Mouse (Mus musculus): ENCODE data around the gene Vsig2. TPM values are rescaled to one million over a fixed set of nuclear protein-coding genes. Genes with fewer than 3 reads are reported as not detected.

Vsig2 gene
- polyA plus RNA-seq, 1 experiment from 2014 or later: 1.0 TPM

DNA sequence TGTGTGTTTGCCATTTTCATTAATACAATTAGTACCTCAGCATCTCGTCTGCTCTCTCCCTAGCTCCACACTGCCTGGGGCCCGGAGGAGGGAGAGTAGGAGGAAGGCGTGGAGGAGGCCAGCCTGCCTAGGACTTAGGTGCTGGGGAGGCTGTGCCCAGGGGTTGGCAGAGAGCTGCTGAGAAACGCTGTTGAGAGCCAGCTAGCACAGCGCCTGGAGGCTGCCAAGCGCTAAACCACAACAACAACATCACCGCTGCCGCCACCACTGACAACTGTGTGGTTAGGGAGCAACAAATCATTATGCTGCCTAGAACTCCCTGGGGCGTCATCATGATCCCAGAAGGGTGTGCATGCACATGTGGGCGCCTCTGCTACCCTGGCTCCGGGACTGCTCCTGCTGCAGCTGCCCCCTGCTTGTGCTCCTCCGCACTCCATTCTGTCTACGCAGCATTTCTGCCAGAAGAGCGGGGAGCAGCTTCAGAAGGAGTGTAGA is 37.4 kb downstream of the Vsig2 start:
- 0 out of 2 replicates have a peak overlapping the region, but pooled peaks have one; percentile 4 for H3K4me3 ChIP-seq
- WGBS: 33% methylated on average over 14 of the region's 14 CpGs
- H3K27me3 ChIP-seq: no peaks in the 10 kb centered on the region
- H3K36me3 ChIP-seq: no peaks in the 10 kb centered on the region
- peak overlapping the region; percentile 37 for H3K4me2 ChIP-seq (replicated peaks)
- H3K27ac ChIP-seq: peak overlapping the region; percentile 48
- ATAC-seq (ENCODE audit: low FRiP score): peak; percentile 83
- peaks cover 8% of the 10 kb centered on the region for H3K4me1 ChIP-seq
- H3K9ac ChIP-seq: peak overlapping the region; percentile 18; the same call in 1 of the 2 replicates
- H3K9me3 ChIP-seq (replicated peaks): no peaks in the 10 kb centered on the region

DNA sequence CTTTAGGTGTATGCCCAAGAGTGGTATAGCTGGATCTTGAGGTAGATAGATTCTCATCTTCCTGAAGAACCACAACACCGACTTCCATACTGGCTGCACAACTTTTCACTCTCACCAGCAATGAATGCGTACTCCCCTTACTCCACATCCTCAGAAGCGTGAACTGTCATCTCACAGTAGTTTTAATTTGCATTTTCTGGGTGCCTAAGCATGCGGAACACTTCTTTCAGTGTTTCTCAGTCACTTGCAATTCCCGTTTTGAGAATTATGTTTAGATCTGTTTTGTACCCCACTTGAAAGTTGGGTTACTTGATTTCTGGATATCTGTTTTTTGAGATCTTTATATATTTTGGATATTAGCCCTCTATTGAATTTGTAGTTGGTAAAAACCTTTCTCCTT is 44.5 kb downstream of the Vsig2 start:
- Histone ChIP-seq H3K36me3 (no peaks in the 10 kb centered on the region), H3K27ac (no peak overlapping the region), H3K27me3 (no peaks in the 10 kb centered on the region), H3K9ac (no peak overlapping the region), H3K9me3 (replicated peaks) (no peaks in the 10 kb centered on the region), H3K4me1 (no peaks in the 10 kb centered on the region), H3K4me2 (replicated peaks) (no peak overlapping the region), H3K4me3 (no peak overlapping the region)
- no peak for ATAC-seq (ENCODE audit: low FRiP score)
- WGBS: 80% methylated on average over 5 of the region's 5 CpGs

DNA sequence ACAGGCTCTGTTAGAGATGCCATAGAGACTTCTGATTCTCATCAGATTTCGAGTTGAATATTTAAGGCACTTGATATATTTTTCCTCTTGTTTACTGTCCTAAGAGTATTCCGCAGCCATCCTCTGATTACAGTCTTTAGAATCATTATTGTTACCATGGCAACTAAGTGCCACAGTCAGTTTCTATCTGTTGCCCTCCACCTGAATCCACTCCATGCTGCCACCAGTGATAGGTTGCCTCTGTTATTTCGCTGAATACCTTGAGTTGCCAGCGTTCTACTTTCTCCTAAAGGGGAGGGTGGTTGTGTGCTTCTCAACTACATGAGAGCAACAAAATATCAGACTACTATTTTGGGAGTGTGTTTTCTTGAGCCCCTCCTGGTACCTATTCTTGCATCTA is 47.7 kb downstream of the Vsig2 start:
- no peaks in the 10 kb centered on the region for H3K27me3 ChIP-seq
- H3K9ac ChIP-seq: no peak overlapping the region
- WGBS: 83% methylated on average over 4 of the region's 4 CpGs
- no peak overlapping the region for H3K4me3 ChIP-seq
- no peaks in the 10 kb centered on the region; the same call in 1 of the 2 replicates for H3K9me3 ChIP-seq (replicated peaks)
- H3K4me2 ChIP-seq (replicated peaks): no peak overlapping the region
- H3K27ac ChIP-seq: no peak overlapping the region
- H3K4me1 ChIP-seq: no peaks in the 10 kb centered on the region
- no peak for ATAC-seq (ENCODE audit: low FRiP score)
- no peaks in the 10 kb centered on the region for H3K36me3 ChIP-seq

DNA sequence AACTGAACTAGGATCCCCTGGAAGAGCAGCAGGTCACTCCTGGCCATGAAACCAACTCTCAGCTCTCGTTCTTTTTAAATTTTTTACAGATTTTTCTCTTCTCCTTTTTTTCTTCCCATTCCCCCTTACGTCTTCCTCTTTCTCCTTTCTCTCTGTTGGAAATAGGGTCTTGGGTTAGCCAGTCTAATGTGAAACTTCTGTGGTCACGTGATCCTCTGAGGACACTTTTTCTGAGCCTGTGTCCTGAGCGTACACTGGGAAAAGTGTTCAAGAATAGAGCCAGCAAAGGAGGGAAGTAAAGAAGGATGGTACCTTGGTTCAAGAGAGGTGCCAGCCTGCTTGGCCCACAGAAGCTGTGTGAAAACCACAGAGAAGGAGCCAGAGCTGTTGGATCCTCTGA is 51.3 kb downstream of the Vsig2 start:
- no peaks in the 10 kb centered on the region for H3K4me1 ChIP-seq
- no peak for ATAC-seq (ENCODE audit: low FRiP score)

DNA sequence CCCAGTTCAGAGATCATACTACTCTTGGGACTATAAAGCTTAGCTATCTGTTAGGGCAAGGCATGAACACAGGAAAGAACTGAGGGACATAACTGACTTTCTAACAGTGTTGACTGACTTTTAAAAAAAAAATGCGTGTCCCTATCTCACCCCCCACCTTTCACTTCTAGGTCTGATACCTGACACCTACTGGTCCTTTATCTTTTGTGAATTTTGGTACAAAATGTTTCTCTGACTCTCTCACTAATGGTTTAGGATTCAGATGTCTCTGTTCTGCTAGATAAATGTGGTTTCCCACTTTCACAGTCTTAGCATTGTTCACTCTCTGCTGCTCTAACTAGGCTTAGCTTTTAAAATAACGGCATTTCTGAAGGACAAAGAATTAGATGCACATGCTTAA is 53.0 kb downstream of the Vsig2 start:
- Histone ChIP-seq H3K4me2 (replicated peaks) (no peak overlapping the region), H3K9me3 (replicated peaks) (no peaks in the 10 kb centered on the region; the same call in 1 of the 2 replicates), H3K36me3 (no peaks in the 10 kb centered on the region), H3K4me1 (no peaks in the 10 kb centered on the region), H3K9ac (no peak overlapping the region), H3K27me3 (no peaks in the 10 kb centered on the region), H3K4me3 (no peak overlapping the region), H3K27ac (no peak overlapping the region)
- WGBS: 73% methylated on average over 2 of the region's 2 CpGs
- no peak for ATAC-seq (ENCODE audit: low FRiP score)

More for the DNA sequence above, 51.3 kb downstream of the Vsig2 start:
- Histone ChIP-seq H3K27me3 (no peaks in the 10 kb centered on the region), H3K36me3 (no peaks in the 10 kb centered on the region), H3K4me2 (replicated peaks) (no peak overlapping the region), H3K9ac (no peak overlapping the region), H3K27ac (no peak overlapping the region), H3K9me3 (replicated peaks) (no peaks in the 10 kb centered on the region; the same call in 1 of the 2 replicates), H3K4me3 (no peak overlapping the region)
- 86% methylated on average over 4 of the region's 4 CpGs for WGBS

DNA sequence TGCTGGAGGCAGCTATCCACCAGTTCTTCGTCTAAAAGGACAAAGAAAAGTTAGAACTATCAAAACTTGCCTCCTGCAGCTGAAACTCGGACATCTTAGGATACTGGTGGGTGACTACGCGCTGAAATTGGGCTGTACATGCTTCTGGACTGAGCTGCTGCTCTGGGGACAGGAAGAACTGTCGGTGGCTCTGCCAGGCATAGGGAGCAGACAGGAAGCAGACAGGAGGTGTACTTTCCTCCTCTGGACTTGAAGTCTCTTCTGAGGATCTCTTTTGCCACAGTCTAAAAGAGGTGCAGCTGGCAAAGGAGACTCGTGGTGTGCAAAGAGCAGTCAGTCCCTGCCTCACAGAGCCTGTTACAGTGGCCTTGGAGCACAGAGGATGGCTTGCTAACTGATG is 53.6 kb downstream of the Vsig2 start:
- WGBS: 66% methylated on average over 6 of the region's 6 CpGs
- ATAC-seq (ENCODE audit: low FRiP score): no peak
- Histone ChIP-seq H3K27me3 (no peaks in the 10 kb centered on the region), H3K4me1 (no peaks in the 10 kb centered on the region), H3K9ac (no peak overlapping the region), H3K36me3 (no peaks in the 10 kb centered on the region), H3K4me2 (replicated peaks) (no peak overlapping the region), H3K27ac (no peak overlapping the region), H3K4me3 (no peak overlapping the region), H3K9me3 (replicated peaks) (no peaks in the 10 kb centered on the region; the same call in 1 of the 2 replicates)

DNA sequence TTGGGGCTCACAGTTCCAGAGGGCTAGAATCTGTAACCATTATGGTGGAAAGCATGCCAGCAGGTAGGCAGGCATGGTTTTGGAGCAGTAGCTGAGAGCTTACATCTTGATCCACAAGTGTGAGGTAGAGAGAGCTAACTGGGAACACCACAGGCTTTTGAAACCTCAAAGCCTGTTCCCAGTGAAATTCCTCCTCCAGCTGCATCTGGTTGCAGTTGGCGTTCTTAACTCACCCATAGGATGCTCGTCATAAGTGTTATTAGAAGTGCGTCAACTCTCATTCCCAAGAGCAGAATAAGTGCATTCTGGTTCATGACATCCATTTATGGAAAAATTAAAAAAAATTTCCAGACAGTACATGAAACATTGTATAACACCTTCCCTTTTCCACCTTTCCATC is 54.6 kb downstream of the Vsig2 start:
- WGBS: 90% methylated on average over 3 of the region's 3 CpGs
- H3K4me2 ChIP-seq (replicated peaks): no peak overlapping the region
- no peaks in the 10 kb centered on the region for H3K36me3 ChIP-seq
- H3K4me1 ChIP-seq: no peaks in the 10 kb centered on the region
- no peak for ATAC-seq (ENCODE audit: low FRiP score)
- H3K27me3 ChIP-seq: no peaks in the 10 kb centered on the region
- no peak overlapping the region for H3K27ac ChIP-seq
- no peak overlapping the region for H3K4me3 ChIP-seq
- no peak overlapping the region for H3K9ac ChIP-seq
- H3K9me3 ChIP-seq (replicated peaks): no peaks in the 10 kb centered on the region; the same call in 1 of the 2 replicates

Other genes with a start within 250 kb of the Vsig2 start
- gene Ccdc15, start 190.8 kb upstream of the Vsig2 start, polyA plus RNA-seq (2016; fragmentation: Nextera tagmentation; extraction: Ambion mirVana): 8.2 and 10.5 TPM in 2 replicates
- gene Hepacam, start 171.9 kb upstream of the Vsig2 start, polyA plus RNA-seq (2016; fragmentation: Nextera tagmentation; extraction: Ambion mirVana): 0.26 and 0.36 TPM in 2 replicates
- gene Robo4, start 137.4 kb upstream of the Vsig2 start, polyA plus RNA-seq (2016; fragmentation: Nextera tagmentation; extraction: Ambion mirVana): 8.0 and 12.0 TPM in 2 replicates
- gene Robo3, start 106.0 kb upstream of the Vsig2 start, polyA plus RNA-seq (2016; fragmentation: Nextera tagmentation; extraction: Ambion mirVana): 155 and 187 TPM in 2 replicates
- gene Msantd2, start 49.9 kb upstream of the Vsig2 start, polyA plus RNA-seq (2016; fragmentation: Nextera tagmentation; extraction: Ambion mirVana): 50.7 TPM in 2 replicates
- gene Esam, start 11.2 kb upstream of the Vsig2 start, polyA plus RNA-seq (2016; fragmentation: Nextera tagmentation; extraction: Ambion mirVana): 31.6 and 32.7 TPM in 2 replicates
- 15.4 and 15.5 TPM in 2 replicates for gene Nrgn, start 13.6 kb downstream of the Vsig2 start, polyA plus RNA-seq (2016; fragmentation: Nextera tagmentation; extraction: Ambion mirVana)
- 9.4 and 12.1 TPM in 2 replicates for gene Siae, start 16.4 kb downstream of the Vsig2 start, polyA plus RNA-seq (2016; fragmentation: Nextera tagmentation; extraction: Ambion mirVana)
- 17.9 and 22.9 TPM in 2 replicates for gene Spa17, start 74.5 kb downstream of the Vsig2 start, polyA plus RNA-seq (2016; fragmentation: Nextera tagmentation; extraction: Ambion mirVana)
- gene Tbrg1, start 118.1 kb downstream of the Vsig2 start, polyA plus RNA-seq (2016; fragmentation: Nextera tagmentation; extraction: Ambion mirVana): 129 and 140 TPM in 2 replicates
- 0.79 and 3.0 TPM in 2 replicates for gene Panx3, start 130.0 kb downstream of the Vsig2 start, polyA plus RNA-seq (2016; fragmentation: Nextera tagmentation; extraction: Ambion mirVana)
- gene Olfr160, start 177.0 kb downstream of the Vsig2 start, polyA plus RNA-seq (2016; fragmentation: Nextera tagmentation; extraction: Ambion mirVana): not detected in 2 replicates
- not detected in 2 replicates for gene Olfr874, start 205.9 kb downstream of the Vsig2 start, polyA plus RNA-seq (2016; fragmentation: Nextera tagmentation; extraction: Ambion mirVana)
- not detected in 2 replicates for gene Olfr875, start 232.6 kb downstream of the Vsig2 start, polyA plus RNA-seq (2016; fragmentation: Nextera tagmentation; extraction: Ambion mirVana)